ENCODE assay signal across 8 mouse cellular contexts in the genomic region with DNA sequence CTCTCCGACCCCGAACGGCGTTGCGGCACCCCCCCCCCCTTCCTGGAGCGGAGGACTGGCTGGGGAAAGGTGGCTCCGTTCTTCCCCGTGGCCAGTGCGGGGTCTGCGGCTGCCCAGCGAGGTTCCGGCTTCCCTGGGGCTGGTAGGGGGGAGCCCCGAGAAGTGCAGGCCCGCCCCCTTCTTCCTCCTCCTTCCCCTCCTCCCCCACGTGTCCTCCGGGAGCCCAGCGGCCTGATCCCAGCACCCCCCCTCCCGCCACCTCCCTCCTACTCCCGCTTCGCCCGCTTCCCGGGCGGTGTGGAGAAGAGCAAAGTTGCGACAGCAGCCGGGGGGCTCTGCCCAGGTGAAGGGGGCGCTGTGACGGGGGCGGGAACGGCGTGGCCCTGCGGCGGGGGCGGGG. TPM values are rescaled to one million over a fixed set of nuclear protein-coding genes. Genes with fewer than 3 reads are reported as not detected.
A peak's percentile ranks its signal among the peaks of the same experiment; 100 is the strongest.
DNase-seq lines count a peak whose midpoint lies in the region; ATAC-seq lines count a peak whose summit lies in the region.

A gene (plus strand): TSS at position 218 of the 400 bp plus-strand sequence.

- 18% methylated on average over 32 of the region's 33 CpGs for WGBS in embryonic facial prominence, embryonic 10.5 days
- 8% methylated on average over 22 of the region's 33 CpGs for WGBS in heart, embryonic 11.5 days (ENCODE audit: insufficient replicate concordance)
- 13% methylated on average over 18 of the region's 33 CpGs for WGBS in kidney, embryonic 15.5 days
- WGBS in liver, embryonic 12.5 days (ENCODE audit: insufficient replicate concordance): 10% methylated on average over 20 of the region's 33 CpGs

- peaks cover 10% of the 10 kb centered on the region for H3K4me1 ChIP-seq in embryonic facial prominence, embryonic 10.5 days
- H3K4me1 ChIP-seq in heart, embryonic 11.5 days (ENCODE audit: control insufficient read depth, insufficient read depth, low read length): no peaks in the 10 kb centered on the region
- peaks cover 15% of the 10 kb centered on the region for H3K4me1 ChIP-seq in kidney, embryonic 15.5 days
- peaks cover 20% of the 10 kb centered on the region for H3K4me1 ChIP-seq in liver, embryonic 12.5 days

- peaks cover 60% of the 10 kb centered on the region for H3K27me3 ChIP-seq in embryonic facial prominence, embryonic 10.5 days (replicated peaks; ENCODE audit: low read depth, poor library complexity, severe bottlenecking)
- H3K27me3 ChIP-seq in heart, embryonic 11.5 days (ENCODE audit: control insufficient read depth, insufficient read depth, low read length): peaks cover 15% of the 10 kb centered on the region
- H3K27me3 ChIP-seq in kidney, embryonic 15.5 days: 0 out of 2 replicates have a peak, but pooled peaks cover 12% of the 10 kb centered on the region
- H3K27me3 ChIP-seq in liver, embryonic 12.5 days (replicated peaks): peaks cover 57% of the 10 kb centered on the region

- peak within 1 kb of the TSS; percentile 82 for H3K4me2 ChIP-seq in heart, embryonic 11.5 days
- H3K4me2 ChIP-seq in kidney, embryonic 15.5 days: peak within 1 kb of the TSS; percentile 75
- H3K4me2 ChIP-seq in liver, embryonic 12.5 days: peak within 1 kb of the TSS; percentile 93

- 0 out of 2 replicates have a peak, but pooled peaks have one; percentile 15 for ATAC-seq in heart, embryonic 11.5 days (replicated peaks; ENCODE audit: insufficient number of reproducible peaks, low FRiP score, low TSS enrichment)
- peak; percentile 44 for ATAC-seq in kidney, embryonic 15.5 days (replicated peaks; ENCODE audit: low FRiP score)
- ATAC-seq in liver, embryonic 12.5 days: no peak

- peak within 1 kb of the TSS; percentile 85 for H3K27ac ChIP-seq in embryonic facial prominence, embryonic 10.5 days (replicated peaks)
- peak within 1 kb of the TSS; percentile 35; the same call in 1 of the 2 replicates for H3K27ac ChIP-seq in heart, embryonic 11.5 days (ENCODE audit: low read depth, low read length)
- H3K27ac ChIP-seq in kidney, embryonic 15.5 days: peak within 1 kb of the TSS; percentile 77
- peak within 1 kb of the TSS; percentile 48 for H3K27ac ChIP-seq in liver, embryonic 12.5 days

- peaks cover 8% of the 10 kb centered on the region; the same call in 1 of the 2 replicates for H3K9me3 ChIP-seq in embryonic facial prominence, embryonic 10.5 days
- H3K9me3 ChIP-seq in heart, embryonic 11.5 days (replicated peaks; ENCODE audit: control insufficient read depth, low read length): no peaks in the 10 kb centered on the region
- H3K9me3 ChIP-seq in kidney, embryonic 15.5 days (replicated peaks): no peaks in the 10 kb centered on the region
- H3K9me3 ChIP-seq in liver, embryonic 12.5 days (replicated peaks): no peaks in the 10 kb centered on the region

- H3K9ac ChIP-seq in heart, embryonic 11.5 days (ENCODE audit: low read depth, low read length): peak within 1 kb of the TSS; percentile 68
- H3K9ac ChIP-seq in kidney, embryonic 15.5 days: peak within 1 kb of the TSS; percentile 50
- H3K9ac ChIP-seq in liver, embryonic 12.5 days: peak within 1 kb of the TSS; percentile 79

- peak within 1 kb of the TSS; percentile 68 for H3K4me3 ChIP-seq in embryonic facial prominence, embryonic 10.5 days
- H3K4me3 ChIP-seq in heart, embryonic 11.5 days (ENCODE audit: low read depth, low read length): peak within 1 kb of the TSS; percentile 59
- H3K4me3 ChIP-seq in kidney, embryonic 15.5 days (replicated peaks): peak within 1 kb of the TSS; percentile 60
- H3K4me3 ChIP-seq in liver, embryonic 12.5 days: peak within 1 kb of the TSS; percentile 69

- H3K36me3 ChIP-seq in embryonic facial prominence, embryonic 10.5 days (replicated peaks): no peaks in the 10 kb centered on the region
- no peaks in the 10 kb centered on the region for H3K36me3 ChIP-seq in heart, embryonic 11.5 days (ENCODE audit: control insufficient read depth, insufficient read depth, low read length)
- no peaks in the 10 kb centered on the region for H3K36me3 ChIP-seq in kidney, embryonic 15.5 days
- H3K36me3 ChIP-seq in liver, embryonic 12.5 days: no peaks in the 10 kb centered on the region

- peak; percentile 41 for DNase-seq in urinary bladder, postnatal 14 days (ENCODE audit: low spot score)
- DNase-seq in urinary bladder, adult 2 months (ENCODE audit: low spot score): no peak
- DNase-seq in embryonic facial prominence, embryonic 10.5 days (ENCODE audit: low spot score): peak; percentile 73
- peak; percentile 26 for DNase-seq in naive thymus-derived CD4-positive, alpha-beta T cell, adult 2 months (ENCODE audit: low read depth)
- DNase-seq in yolk sac, embryonic 10.5 days (ENCODE audit: low spot score): peak; percentile 63

RNA-seq across cellular contexts. Expression of the gene that starts here (rescaled TPM):
- polyA plus RNA-seq in urinary bladder, adult 2 months (2012; rRNA removed): 2.5 and 5.2 TPM in 2 replicates
- polyA plus RNA-seq in embryonic facial prominence, embryonic 10.5 days (2016; fragmentation: Nextera tagmentation; extraction: Ambion mirVana): 4.6 and 4.8 TPM in 2 replicates
- 4.7 and 6.6 TPM in 2 replicates for polyA plus RNA-seq in heart, embryonic 11.5 days (2014; fragmentation: Nextera tagmentation; extraction: Ambion mirVana)
- polyA plus RNA-seq in kidney, embryonic 15.5 days (2015; fragmentation: Nextera tagmentation; extraction: Ambion mirVana): 6.3 and 6.9 TPM in 2 replicates
- polyA plus RNA-seq in liver, embryonic 12.5 days (2016; fragmentation: Nextera tagmentation; extraction: Ambion mirVana): 3.8 and 4.4 TPM in 2 replicates

Comparison
In these comparisons a context has a peak if more than half of its experiments do, and no peak if none do; other contexts are left out.
1. H3K27ac ChIP-seq: peak in every context shown above with its lines; median percentile 85 in embryonic facial prominence, embryonic 10.5 days; 77 in kidney, embryonic 15.5 days; 48 in liver, embryonic 12.5 days; 35 in heart, embryonic 11.5 days.